Mouse (Mus musculus) cerebellum, adult 8-10 months (tissue): ENCODE measurements at regions not wholly inside any gene's neighbourhood (a gene's known extent, or its start where the extent isn't known, plus 50 kb on each side); places are given as distances from the start of the nearest gene placed in this dataset.

Experiments
- DNase-seq: peaks from one replicate; pipeline ENCODE4 v3.0.0; 2022

- no peak for DNase-seq
Measured at GRCm38 (mm10) chr4:81216123-81216522, 226.5 kb downstream of the Mpdz start.

- DNase-seq, result no peak
Measured at GRCm38 (mm10) chr4:81217979-81218378, 224.6 kb downstream of the Mpdz start.

- no peak for DNase-seq
Measured at GRCm38 (mm10) chr4:81222034-81222433, 220.6 kb downstream of the Mpdz start.

- no peak for DNase-seq
Measured at GRCm38 (mm10) chr4:81222468-81223175, 220.0 kb downstream of the Mpdz start.
